Mouse (Mus musculus) cerebellum, adult 2 months (tissue): ENCODE data around the gene Eipr1. TPM values are rescaled to one million over a fixed set of nuclear protein-coding genes. Genes with fewer than 3 reads are reported as not detected.

Source experiments
- DNase-seq, 2 experiments: peaks; one replicate each; pipeline ENCODE4 v3.0.0; 2021
- H3K27ac ChIP-seq: fragments of 200-500 bp; 2 replicates; pipeline ENCODE4 v1.5.1; 2012; ENCODE audit warnings: low read length, control low read depth, inconsistent platforms; ENCODE audit not compliant: insufficient read depth
- H3K27me3 ChIP-seq: fragments of 200-500 bp; 2 replicates; pipeline ENCODE4 v1.6.1; 2012; ENCODE audit warnings: inconsistent platforms, mild to moderate bottlenecking, low read length, moderate library complexity; ENCODE audit not compliant: control insufficient read depth, insufficient read depth
- H3K4me1 ChIP-seq: fragments of 200-500 bp; 2 replicates; pipeline ENCODE4 v1.6.1; 2011; ENCODE audit warnings: low read length; ENCODE audit not compliant: control insufficient read depth, insufficient read depth
- H3K4me3 ChIP-seq: fragments of 200-500 bp; replicated peaks from 2 replicates; pipeline ENCODE3; 2011; ENCODE audit warnings: mild to moderate bottlenecking, low read depth, low read length, control low read depth; ENCODE audit not compliant: insufficient read depth
- CTCF ChIP-seq: fragments of 200-500 bp; IDR thresholded peaks from 2 replicates; pipeline ENCODE4 v1.5.1; 2011; ENCODE audit warnings: low read depth, mild to moderate bottlenecking, control low read depth, low read length, moderate library complexity, borderline replicate concordance; ENCODE audit not compliant: insufficient read depth
- POLR2A ChIP-seq: fragments of 200-500 bp; IDR thresholded peaks from 2 replicates; pipeline ENCODE4 v1.6.1; 2011; ENCODE audit warnings: low read length, control low read depth, borderline replicate concordance; ENCODE audit not compliant: insufficient read depth
- WGBS: fragments of 180-500 bp; shearing (Covaris S2); methylation state at CpG from one replicate; pipeline ENCODE4 v1.1.7; 2018; 5-methylcytosine and 5-hydroxymethylcytosine counted together
- polyA plus RNA-seq: library from polyadenylated mRNA; depleted of rRNA; stranded (reverse); fragments of >200 nt; gene quantifications from 2 replicates; pipeline ENCODE4 v1.2.3, GENCODE M21; 2012

Gene Eipr1
- polyA plus RNA-seq, 1 experiment, result 40.6 TPM

GRCm38 (mm10) chr12:28816681-28817426 lies 65.3 kb downstream of the Eipr1 start:
- Histone ChIP-seq H3K4me3 (no peak overlapping the region), H3K27me3 (no peaks in the 10 kb centered on the region), H3K27ac (no peak overlapping the region), H3K4me1 (peaks cover 10% of the 10 kb centered on the region)
- WGBS, result 44% methylated on average over 9 of the region's 9 CpGs
- DNase-seq, result no peak
- TF ChIP-seq POLR2A (no peak), CTCF (no peak)

- 49% methylated on average over 5 of the region's 5 CpGs for WGBS
- TF ChIP-seq CTCF (no peak), POLR2A (no peak)
- Histone ChIP-seq H3K4me1 (peaks cover 13% of the 10 kb centered on the region), H3K4me3 (no peak overlapping the region), H3K27ac (no peak overlapping the region), H3K27me3 (no peaks in the 10 kb centered on the region)
- no peak for DNase-seq
Measured at GRCm38 (mm10) chr12:28817427-28817752, 65.8 kb downstream of the Eipr1 start.

GRCm38 (mm10) chr12:28817891-28818290 lies 66.3 kb downstream of the Eipr1 start:
- Histone ChIP-seq H3K27ac (no peak overlapping the region), H3K27me3 (no peaks in the 10 kb centered on the region), H3K4me1 (peaks cover 13% of the 10 kb centered on the region), H3K4me3 (no peak overlapping the region)
- no peak for TF ChIP-seq POLR2A
- no peak for TF ChIP-seq CTCF
- WGBS, result 62% methylated on average over 3 of the region's 3 CpGs
- DNase-seq, result no peak

- Histone ChIP-seq H3K4me1 (peaks cover 9% of the 10 kb centered on the region), H3K4me3 (no peak overlapping the region), H3K27ac (no peak overlapping the region), H3K27me3 (no peaks in the 10 kb centered on the region)
- TF ChIP-seq POLR2A, result no peak
- TF ChIP-seq CTCF, result no peak
- WGBS, result 47% methylated on average over 7 of the region's 7 CpGs
- DNase-seq, result peak in 1 of 2 experiments; percentile 31
Measured at GRCm38 (mm10) chr12:28823518-28823917, 71.9 kb downstream of the Eipr1 start.

GRCm38 (mm10) chr12:28829502-28829901 lies 77.9 kb downstream of the Eipr1 start:
- Histone ChIP-seq H3K4me1 (peaks cover 9% of the 10 kb centered on the region; the same call in 1 of the 2 replicates), H3K27ac (no peak overlapping the region), H3K27me3 (no peaks in the 10 kb centered on the region), H3K4me3 (no peak overlapping the region)
- 34% methylated on average over 3 of the region's 3 CpGs for WGBS
- TF ChIP-seq POLR2A, result no peak
- TF ChIP-seq CTCF, result peak; percentile 36; the same call in 1 of the 2 replicates
- DNase-seq, result peak in 1 of 2 experiments; percentile 51

GRCm38 (mm10) chr12:28830471-28830870 lies 78.9 kb downstream of the Eipr1 start:
- WGBS, result 96% methylated on average over 3 of the region's 3 CpGs
- no peak for DNase-seq
- no peaks in the 10 kb centered on the region for H3K27me3 ChIP-seq
- TF ChIP-seq POLR2A, result no peak
- TF ChIP-seq CTCF, result no peak
- H3K4me3 ChIP-seq, result no peak overlapping the region
- H3K4me1 ChIP-seq, result peaks cover 11% of the 10 kb centered on the region; the same call in 1 of the 2 replicates
- H3K27ac ChIP-seq, result no peak overlapping the region

GRCm38 (mm10) chr12:28831066-28831733 lies 79.6 kb downstream of the Eipr1 start:
- no peak overlapping the region for H3K4me3 ChIP-seq
- H3K27ac ChIP-seq, result no peak overlapping the region
- TF ChIP-seq POLR2A, result no peak
- peak; percentile 64 for TF ChIP-seq CTCF
- WGBS, result 67% methylated on average over 7 of the region's 7 CpGs
- peak; percentile 45 to 52 for DNase-seq
- no peaks in the 10 kb centered on the region for H3K27me3 ChIP-seq
- peaks cover 17% of the 10 kb centered on the region for H3K4me1 ChIP-seq

GRCm38 (mm10) chr12:28834266-28834665 lies 82.7 kb downstream of the Eipr1 start:
- TF ChIP-seq CTCF (no peak), POLR2A (no peak)
- 94% methylated on average over 6 of the region's 6 CpGs for WGBS

More at GRCm38 (mm10) chr12:28834266-28834665, 82.7 kb downstream of the Eipr1 start:
- Histone ChIP-seq H3K27me3 (no peaks in the 10 kb centered on the region), H3K4me3 (no peak overlapping the region), H3K27ac (no peak overlapping the region), H3K4me1 (peaks cover 21% of the 10 kb centered on the region)
- no peak for DNase-seq
